Mouse (Mus musculus): ENCODE measurements around the gene Ramp1. TPM values are rescaled to one million over a fixed set of nuclear protein-coding genes. Genes with fewer than 3 reads are reported as not detected.

Ramp1 gene
- total and polyA plus RNA-seq, 3 experiments = 4.1 to 5.6 TPM; not detected in 1

GRCm38 (mm10) chr1:91248242-91248641 is 68.6 kb downstream of the Ramp1 start (continued):
- no peak for TF ChIP-seq MEF2A (IDR thresholded peaks at IDR 0.05; ENCODE audit: extremely low read depth, insufficient replicate concordance, low read depth, low read length, poor library complexity, severe bottlenecking)
- TF ChIP-seq JUND (IDR thresholded peaks at IDR 0.05; ENCODE audit: low read depth, low read length) = peak; percentile 81; the same call in 1 of the 2 replicates

GRCm38 (mm10) chr1:91248970-91249369 is 69.3 kb downstream of the Ramp1 start:
- no peaks in the 10 kb centered on the region for H3K9me3 ChIP-seq (replicated peaks; ENCODE audit: insufficient read depth, low read length)
- H3K79me2 ChIP-seq (ENCODE audit: control insufficient read depth, insufficient read depth, low read length, poor library complexity) = peaks cover 36% of the 10 kb centered on the region
- H3K27ac ChIP-seq (ENCODE audit: control insufficient read depth, low read depth, low read length) = peak overlapping the region; percentile 26
- peak; percentile 64 for DNase-seq (ENCODE audit: low read depth, low spot score)
- H3K9ac ChIP-seq (ENCODE audit: control insufficient read depth, low read depth, low read length, poor library complexity, severe bottlenecking) = peak overlapping the region; percentile 49
- H3K4me3 ChIP-seq (ENCODE audit: control insufficient read depth in 1 of 2, insufficient read depth in 1 of 2, low read depth in 2 of 2, low read length in 2 of 2) = peak overlapping the region; percentile 19 to 28
- TF ChIP-seq ELF1 (IDR thresholded peaks at IDR 0.05; ENCODE audit: low read depth, low read length) (no peak), NRF1 (IDR thresholded peaks at IDR 0.05; ENCODE audit: insufficient read depth, low read depth, low read length, poor library complexity, severe bottlenecking) (no peak), MAX (IDR thresholded peaks at IDR 0.05; ENCODE audit: low read length) (peak; percentile 89), MXI1 (IDR thresholded peaks at IDR 0.05; ENCODE audit: low read depth, low read length) (peak; percentile 52), TAL1 (IDR thresholded peaks at IDR 0.05; ENCODE audit: low read length) (no peak), HCFC1 (IDR thresholded peaks at IDR 0.05; ENCODE audit: low read depth, low read length) (no peak; the same call in 1 of the 2 replicates), E2F4 (IDR thresholded peaks at IDR 0.05; ENCODE audit: borderline replicate concordance, low read depth, low read length) (no peak), USF2 (IDR thresholded peaks at IDR 0.05; ENCODE audit: borderline replicate concordance in 1 of 2, insufficient read depth in 1 of 2, low read depth in 1 of 2, low read length in 2 of 2) (no peak), ETS1 (IDR thresholded peaks at IDR 0.05; ENCODE audit: low read depth, low read length) (no peak), ZC3H11A (IDR thresholded peaks at IDR 0.05; ENCODE audit: low read depth, low read length) (no peak), MAFK (IDR thresholded peaks at IDR 0.05; ENCODE audit: borderline replicate concordance, low read depth, low read length) (no peak), ZKSCAN1 (IDR thresholded peaks at IDR 0.05; ENCODE audit: low read depth, low read length) (no peak), CHD2 (IDR thresholded peaks at IDR 0.05; ENCODE audit: low read length) (no peak), MYC (IDR thresholded peaks at IDR 0.05; ENCODE audit: low read depth, low read length) (peak; percentile 56; the same call in 1 of the 2 replicates), GATA1 (IDR thresholded peaks at IDR 0.05; ENCODE audit: low read depth, low read length) (peak; percentile 52), TCF12 (IDR thresholded peaks at IDR 0.05; ENCODE audit: low read depth, low read length) (peak; percentile 26; the same call in 1 of the 2 replicates), MEF2A (IDR thresholded peaks at IDR 0.05; ENCODE audit: extremely low read depth, insufficient replicate concordance, low read depth, low read length, poor library complexity, severe bottlenecking) (no peak), EP300 (IDR thresholded peaks at IDR 0.05; ENCODE audit: low read depth in 1 of 2, low read length in 2 of 2) (0 out of 4 replicates have a peak, but pooled peaks of 1 of the 2 experiments have one; percentile 10), SIN3A (IDR thresholded peaks at IDR 0.05; ENCODE audit: low read length) (peak; percentile 23; the same call in 1 of the 2 replicates), MYB (IDR thresholded peaks at IDR 0.05; ENCODE audit: low read depth, low read length) (no peak)
- peaks cover 0 to 15% of the 10 kb centered on the region in 2 experiments; a peak in 2 of 4 replicates for H3K36me3 ChIP-seq (ENCODE audit: control insufficient read depth in 1 of 2, insufficient read depth in 2 of 2, low read length in 2 of 2)
- no peaks in the 10 kb centered on the region for H3K27me3 ChIP-seq (ENCODE audit: control insufficient read depth in 1 of 2, insufficient read depth in 2 of 2, low read length in 2 of 2)
- H3K4me1 ChIP-seq (ENCODE audit: control insufficient read depth in 1 of 2, insufficient read depth in 2 of 2, low read length in 2 of 2) = peaks cover 10 to 18% of the 10 kb centered on the region in 2 experiments
